Mouse (Mus musculus): Measurements from ENCODE around the gene Tomm22.
"Not testable (repeated sequence)": the region's sequence is repeated elsewhere in the genome, so short reads cannot be mapped to it uniquely, and the experiment has no call there.

Gene Tomm22

GRCm38 (mm10) chr15:79670249-79670971 is at the start of gene Tomm22:
Gene Tomm22, plus strand, starts transcription at chr15:79670861.
- peak; percentile 61 to 79 for DNase-seq (ENCODE audit: low spot score in 2 of 2)

DNA sequence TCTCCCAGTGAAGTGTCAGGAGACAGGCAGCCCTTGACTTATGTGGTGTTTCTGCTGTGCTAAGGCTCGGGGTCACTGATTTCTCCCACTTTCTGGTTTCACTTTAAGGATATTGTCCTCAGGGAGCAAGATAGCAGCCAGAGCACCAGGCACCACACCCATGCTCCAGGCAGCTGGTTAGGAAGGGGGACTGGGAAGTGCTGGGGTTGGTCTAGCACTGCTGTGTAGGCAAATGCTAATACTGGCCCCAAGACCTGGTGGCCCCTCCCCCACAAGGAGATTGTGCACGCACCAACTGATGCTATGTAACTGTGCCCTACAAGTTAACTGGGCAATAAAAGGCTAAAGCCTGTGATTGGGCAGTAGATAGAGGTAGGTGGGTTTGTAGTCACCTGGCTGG is 40.2 kb upstream of the Tomm22 start:
- no peak for DNase-seq (ENCODE audit: low spot score in 2 of 2)

- DNase-seq (ENCODE audit: low spot score in 2 of 2), result no peak
These were observed 29.4 kb upstream of the Tomm22 start for GRCm38 (mm10) chr15:79641135-79641817.

DNA sequence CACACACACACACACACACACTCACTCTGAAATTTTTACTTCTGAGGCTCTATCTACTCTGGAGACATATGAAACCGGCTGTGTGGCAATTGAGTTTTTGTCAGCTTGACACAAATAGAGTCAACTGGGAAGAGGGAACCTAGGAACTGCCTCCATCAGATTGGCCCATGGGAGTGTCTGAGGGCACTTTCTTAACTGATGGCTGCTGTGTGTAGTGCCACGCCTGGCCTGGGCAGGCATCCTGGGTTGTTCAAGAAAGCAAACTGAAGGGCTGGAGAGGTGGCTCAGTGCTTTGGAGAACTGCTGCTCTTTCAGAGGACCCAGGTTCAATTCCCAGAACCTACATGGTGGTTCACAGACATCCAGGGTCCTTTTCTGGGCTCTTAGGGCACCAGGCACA is 25.2 kb upstream of the Tomm22 start:
- no peak for DNase-seq (ENCODE audit: low spot score in 2 of 2)

GRCm38 (mm10) chr15:79648130-79648529 is 22.5 kb upstream of the Tomm22 start:
- DNase-seq (ENCODE audit: low spot score in 2 of 2), result no peak

GRCm38 (mm10) chr15:79650569-79650968 is 20.1 kb upstream of the Tomm22 start:
- no peak for DNase-seq (ENCODE audit: low spot score in 2 of 2)

- DNase-seq (ENCODE audit: low spot score in 2 of 2), result no peak
These were observed 19.2 kb upstream of the Tomm22 start for GRCm38 (mm10) chr15:79651481-79651880.

DNA sequence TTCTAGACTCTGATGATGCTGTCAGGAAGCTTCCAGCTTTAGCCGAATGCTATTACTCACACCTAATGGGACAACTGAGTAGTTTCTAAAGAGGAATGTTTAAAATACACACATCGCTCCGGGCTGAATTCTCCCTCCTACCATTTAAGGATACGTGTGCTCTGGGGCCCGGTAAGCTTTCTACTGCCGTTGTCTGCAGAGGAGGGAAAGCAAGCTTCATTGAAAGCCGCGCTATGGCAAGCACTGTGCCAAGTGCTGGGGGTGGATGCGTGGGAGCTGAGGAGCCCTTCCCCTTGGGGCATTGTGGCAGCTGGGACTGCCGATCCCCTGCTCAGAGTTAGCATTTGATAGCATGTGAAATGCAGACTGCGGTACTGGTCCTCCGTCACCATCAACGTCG is 14.2 kb upstream of the Tomm22 start:
- no peak for DNase-seq (ENCODE audit: low spot score in 2 of 2)

- peak; percentile 86 to 91 for DNase-seq (ENCODE audit: low spot score in 2 of 2)
These were observed 12.7 kb upstream of the Tomm22 start for GRCm38 (mm10) chr15:79657837-79658530.

- DNase-seq (ENCODE audit: low spot score in 2 of 2), result peak; percentile 96 to 97
These were observed 11.9 kb upstream of the Tomm22 start, which contains the start of the genes Fam227a and Cby1 for GRCm38 (mm10) chr15:79658531-79659375. Gene Fam227a, minus strand, starts transcription at chr15:79658956. Gene Cby1, plus strand, starts transcription at chr15:79659199.

DNA sequence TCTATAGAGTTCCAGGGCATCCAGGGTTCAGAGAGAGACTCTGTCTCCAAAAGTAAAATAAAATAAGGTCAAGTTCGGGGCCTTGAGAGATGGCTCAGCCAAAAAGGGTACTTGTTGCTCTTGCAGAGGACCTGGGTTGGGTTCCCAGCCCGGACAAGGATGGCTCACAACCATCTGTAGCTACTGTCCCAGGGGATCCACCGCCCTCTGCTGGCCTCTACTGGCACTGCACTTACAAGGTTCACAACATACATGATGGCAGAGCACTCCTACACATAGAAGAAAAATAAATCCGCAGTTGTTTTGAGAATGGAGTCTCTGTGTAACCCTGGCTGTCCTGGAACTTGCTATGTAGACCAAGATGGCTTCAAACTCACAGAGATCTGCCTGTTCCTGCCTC is 8.8 kb upstream of the Tomm22 start:
- no peak for DNase-seq (ENCODE audit: low spot score in 2 of 2)

DNA sequence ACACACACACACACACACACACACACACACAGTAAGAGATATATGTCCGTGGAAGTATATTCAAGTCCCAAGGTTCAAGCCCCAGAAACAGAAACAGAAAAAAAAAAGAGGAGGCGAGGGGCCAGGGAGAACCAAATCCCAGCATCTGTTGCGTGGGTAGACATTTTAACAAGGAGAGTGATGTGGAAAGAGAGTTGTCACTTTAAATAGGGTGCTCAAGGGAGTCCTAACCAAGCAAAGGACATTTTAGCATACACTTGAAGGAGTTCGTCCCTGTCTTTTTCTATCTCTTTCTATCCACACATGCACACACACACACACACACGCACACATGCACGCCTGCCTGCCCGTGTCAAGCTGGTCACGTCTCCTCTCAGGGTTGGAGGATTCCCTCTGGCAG is 6.0 kb upstream of the Tomm22 start:
- no peak for DNase-seq (ENCODE audit: low spot score in 2 of 2)

DNA sequence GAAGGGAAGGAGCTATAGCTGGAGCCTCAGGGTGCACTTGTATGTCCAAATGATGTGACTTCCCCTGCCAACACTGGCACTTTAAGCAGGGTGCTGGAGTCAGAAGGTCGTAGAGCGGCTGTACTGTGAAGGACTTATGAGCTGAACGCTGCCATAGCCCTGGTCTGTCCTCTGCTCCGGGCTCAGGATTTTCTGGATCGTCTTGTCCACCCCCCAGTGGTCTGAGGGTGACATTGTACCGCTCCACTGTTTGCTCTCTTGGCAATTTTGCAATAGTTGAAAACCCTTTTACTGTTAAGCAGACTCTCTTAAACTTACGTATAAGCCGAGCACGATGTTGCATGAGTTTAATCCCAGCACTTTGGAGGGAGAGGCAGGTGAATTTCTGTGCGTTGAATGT is 1.5 kb upstream of the Tomm22 start:
- DNase-seq (ENCODE audit: low spot score in 2 of 2), result no peak

GRCm38 (mm10) chr15:79670972-79671299 is 275 bp downstream of the Tomm22 start:
- DNase-seq (ENCODE audit: low spot score in 2 of 2), result no peak

DNA sequence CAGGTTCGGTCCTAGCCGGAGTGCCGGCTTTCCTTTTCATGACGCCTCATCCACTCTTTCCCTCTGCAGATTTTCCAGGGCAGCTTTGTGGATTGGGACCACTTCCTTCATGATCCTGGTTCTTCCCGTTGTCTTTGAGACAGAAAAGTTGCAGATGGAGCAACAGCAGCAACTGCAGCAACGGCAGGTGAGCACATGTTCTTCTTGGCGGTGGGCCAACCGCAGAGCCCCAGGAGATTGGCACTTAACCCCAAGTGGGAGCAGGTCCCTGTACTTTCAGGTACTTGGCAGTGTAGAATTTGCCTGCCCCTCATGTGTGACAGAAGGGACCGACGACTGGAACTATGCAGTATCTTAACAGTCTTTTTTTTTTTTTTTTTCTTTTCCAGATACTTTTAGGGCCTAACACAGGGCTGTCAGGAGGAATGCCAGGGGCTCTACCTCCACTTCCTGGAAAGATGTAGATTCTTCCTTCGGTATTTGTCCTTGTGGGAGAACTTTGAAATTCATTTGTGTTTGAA is 1.2 kb downstream of the Tomm22 start:
- DNase-seq (ENCODE audit: low spot score in 2 of 2), result not testable (repeated sequence)

GRCm38 (mm10) chr15:79677936-79678335 is 7.3 kb downstream of the Tomm22 start:
- no peak for DNase-seq (ENCODE audit: low spot score in 2 of 2)

DNA sequence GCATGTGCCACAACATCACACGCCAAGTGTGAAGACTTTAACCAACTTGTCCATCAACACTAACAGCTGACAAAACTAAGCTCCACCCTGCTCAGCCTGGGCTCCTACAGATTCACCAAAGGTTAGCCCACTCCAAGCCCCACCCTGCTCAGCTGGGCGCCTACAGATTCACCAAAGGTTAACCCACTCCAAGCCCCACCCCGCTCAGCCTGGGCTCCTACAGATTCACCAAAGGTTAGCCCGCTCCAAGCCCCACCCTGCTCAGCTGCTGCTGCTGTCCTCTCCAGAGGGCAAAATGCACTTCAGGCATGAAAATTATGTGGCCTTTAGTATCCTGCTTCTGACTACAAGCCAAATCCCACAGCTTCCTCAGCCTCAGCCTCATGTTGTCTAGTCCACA is 11.3 kb downstream of the Tomm22 start:
- DNase-seq (ENCODE audit: low spot score in 2 of 2), result no peak

GRCm38 (mm10) chr15:79683146-79683545 is 12.5 kb downstream of the Tomm22 start:
- no peak for DNase-seq (ENCODE audit: low spot score in 2 of 2)

- DNase-seq (ENCODE audit: low spot score in 2 of 2), result no peak
These were observed 13.2 kb downstream of the Tomm22 start for GRCm38 (mm10) chr15:79683707-79684465.

- DNase-seq (ENCODE audit: low spot score in 2 of 2), result no peak
These were observed 14.0 kb downstream of the Tomm22 start for GRCm38 (mm10) chr15:79684616-79685015.

DNA sequence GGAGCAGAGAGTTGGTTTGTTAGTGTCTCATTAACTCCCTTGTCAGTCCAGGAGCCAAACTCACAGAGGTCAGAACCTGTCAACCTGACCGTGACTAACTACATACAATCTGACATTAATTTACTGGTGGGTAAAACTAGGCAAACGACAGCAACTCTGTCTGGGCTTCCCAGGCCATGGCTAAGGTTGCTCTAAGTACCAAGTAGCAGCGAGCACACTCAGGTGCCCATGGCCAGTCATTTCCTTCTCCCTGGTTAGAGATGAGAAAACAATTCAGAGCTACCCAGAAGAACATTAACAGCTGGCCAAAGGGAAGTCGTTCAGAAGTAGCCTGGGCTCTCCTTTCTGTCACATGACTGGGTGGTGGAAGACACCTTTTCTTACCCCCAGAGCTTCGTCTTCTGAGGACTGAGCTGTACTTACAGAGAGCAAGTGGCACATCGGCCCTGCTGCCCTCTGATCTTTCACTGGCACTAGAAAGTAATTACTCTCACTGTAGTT is 14.5 kb downstream of the Tomm22 start:
- DNase-seq (ENCODE audit: low spot score in 2 of 2), result no peak
